Mouse (Mus musculus) spleen, postnatal 10 days (tissue): ENCODE data around the gene Sppl2b.
A peak's percentile ranks its signal among the peaks of the same experiment; 100 is the strongest.

ENCODE experiments used
- DNase-seq, 2 experiments: peaks; one replicate each; pipeline ENCODE4 v3.0.0; 2021 to 2022; ENCODE audit warnings: low spot score in 2 of 2

Sppl2b gene

DNA sequence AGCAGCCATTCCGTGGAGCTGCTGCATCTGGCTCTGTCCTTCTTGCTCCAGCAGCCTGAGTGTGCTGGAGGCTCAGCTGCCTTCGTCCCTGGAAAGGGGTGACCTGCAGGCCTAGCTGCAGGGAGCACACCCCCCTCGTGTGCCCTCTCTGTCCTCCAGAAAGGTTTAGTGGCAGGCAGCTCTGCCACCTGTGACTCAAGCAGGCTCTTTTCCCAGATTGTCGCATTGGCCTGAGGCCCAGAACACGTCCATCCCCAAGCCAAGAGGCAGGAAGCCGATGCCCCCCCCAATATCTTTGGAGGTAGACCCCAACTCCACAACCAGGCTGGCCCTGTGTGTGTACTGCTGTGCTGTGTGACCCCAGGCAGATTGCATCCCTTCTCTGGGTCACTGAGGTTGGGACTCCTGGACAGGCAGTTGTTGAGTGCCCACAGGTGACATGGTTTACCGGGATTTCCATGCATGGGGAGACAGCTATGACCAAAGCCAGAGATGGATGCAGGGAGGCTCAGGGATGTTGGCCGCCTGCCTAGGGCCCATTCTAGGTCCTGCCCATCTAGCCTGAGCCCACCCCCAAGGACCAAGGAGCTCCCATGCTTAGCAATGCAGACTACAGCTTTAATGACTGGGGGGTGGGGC lies 9.9 kb upstream of the Sppl2b start:
- no peak for DNase-seq

DNA sequence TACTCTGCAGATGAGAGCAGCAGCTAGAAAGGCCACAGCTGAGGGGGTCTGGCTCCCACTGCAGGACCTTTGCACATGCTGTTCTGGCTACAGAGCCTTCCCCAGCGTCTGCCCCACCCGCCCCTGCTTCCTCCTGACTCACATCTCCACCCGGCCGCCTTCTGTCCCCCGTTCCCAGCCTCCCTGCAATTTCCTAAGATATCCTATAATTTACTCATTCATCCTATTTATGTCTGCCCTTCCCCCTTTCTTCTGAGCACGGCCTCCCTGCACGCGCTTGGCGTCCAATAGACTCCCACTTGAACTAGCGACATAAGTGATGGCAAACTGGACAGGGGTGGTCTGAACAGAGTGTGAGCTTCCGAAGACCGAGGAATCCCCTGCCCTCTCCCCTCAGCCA lies 9.3 kb upstream of the Sppl2b start:
- no peak for DNase-seq

DNA sequence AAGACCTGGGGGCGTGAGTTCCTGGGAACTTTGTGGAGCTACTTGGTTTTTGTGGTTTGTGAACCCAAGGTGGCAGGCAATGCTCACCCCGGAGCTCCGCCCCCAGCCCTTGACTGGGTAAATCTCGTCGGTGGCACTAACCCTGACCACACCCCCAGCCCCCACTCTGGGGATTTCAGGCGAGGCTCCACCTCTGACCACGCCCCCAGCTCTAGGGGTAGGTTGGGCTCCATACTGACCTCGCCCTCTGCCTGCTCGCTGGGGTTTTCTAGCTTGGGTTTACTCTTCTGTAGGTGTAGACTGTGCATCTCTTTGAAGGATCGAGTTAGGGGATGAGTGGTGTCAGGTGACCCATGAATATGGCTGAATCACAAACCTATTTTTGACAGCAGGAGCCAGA lies 6.5 kb upstream of the Sppl2b start:
- peak in 1 of 2 experiments; percentile 82 for DNase-seq

- peak; percentile 59 to 73 for DNase-seq
Observed at GRCm38 (mm10) chr10:80855749-80856073, 636 bp downstream of the Sppl2b start.

- DNase-seq = peak; percentile 58 to 60
Observed at GRCm38 (mm10) chr10:80856267-80856666, 1.2 kb downstream of the Sppl2b start.

DNA sequence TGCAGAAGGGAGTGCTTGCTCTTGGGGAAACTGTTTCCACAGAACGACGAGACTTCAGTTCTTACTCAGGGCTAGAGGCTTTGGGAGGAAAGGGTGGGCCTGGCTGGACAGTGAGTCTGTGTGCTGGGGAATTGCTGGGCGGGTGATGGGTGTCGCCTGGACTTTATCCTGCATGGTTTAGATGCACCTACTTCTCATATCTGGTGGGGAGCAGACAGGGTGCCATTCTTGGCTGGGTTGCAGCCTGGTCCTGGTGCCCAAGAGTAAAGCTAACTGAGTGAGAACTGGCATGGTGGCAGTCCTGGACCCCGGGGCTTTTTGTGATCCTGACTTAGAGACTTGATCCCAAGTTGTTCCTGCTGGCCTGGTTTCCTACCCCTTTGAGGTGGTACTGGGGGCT lies 1.8 kb downstream of the Sppl2b start:
- peak; percentile 71 to 82 for DNase-seq

GRCm38 (mm10) chr10:80857386-80857785 lies 2.3 kb downstream of the Sppl2b start:
- peak; percentile 57 to 58 for DNase-seq

DNA sequence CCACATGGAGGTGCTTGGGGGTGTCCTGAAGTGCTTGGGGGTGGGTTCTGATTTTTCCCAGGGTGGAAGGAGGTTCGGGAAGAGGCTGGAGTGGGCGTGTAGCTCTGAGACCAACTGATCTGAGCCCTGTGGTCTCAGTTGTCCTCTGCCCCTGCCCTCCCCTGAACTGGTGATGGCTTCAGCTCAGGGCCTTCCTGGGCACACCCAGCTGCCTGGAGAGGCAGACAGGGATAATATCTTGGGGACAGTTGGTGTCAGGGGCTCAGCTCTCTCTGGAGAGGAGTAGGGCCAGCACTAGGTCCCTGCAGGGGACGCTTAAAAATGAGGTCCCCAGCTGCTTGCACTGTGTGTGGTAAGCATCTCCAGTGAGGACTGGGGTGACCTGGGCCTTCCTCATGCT lies 2.8 kb downstream of the Sppl2b start:
- DNase-seq = peak; percentile 65 to 69

- peak; percentile 76 to 80 for DNase-seq
Observed at GRCm38 (mm10) chr10:80858350-80858935, 3.4 kb downstream of the Sppl2b start.

GRCm38 (mm10) chr10:80862305-80862704 lies 7.2 kb downstream of the Sppl2b start:
- no peak for DNase-seq

DNA sequence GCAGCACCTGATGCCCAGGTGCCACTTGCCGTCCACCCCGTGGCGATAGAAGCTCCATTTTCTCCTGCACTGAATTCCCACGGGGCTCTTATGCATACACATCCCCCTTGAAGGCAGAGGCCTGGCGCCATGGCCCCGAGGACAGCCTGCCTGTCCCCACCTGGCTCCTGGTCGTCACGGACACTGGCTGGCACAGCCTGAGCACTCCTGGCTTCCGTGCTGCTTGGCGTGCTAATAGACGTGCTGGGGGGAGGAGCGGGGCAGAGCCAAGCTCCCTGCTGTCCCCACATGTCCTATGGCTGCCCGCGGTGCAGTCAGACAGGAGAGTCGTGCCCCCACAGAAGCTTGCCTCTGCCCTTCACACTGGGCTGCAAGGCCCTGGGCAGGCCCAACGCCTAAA lies 9.4 kb downstream of the Sppl2b start:
- no peak for DNase-seq

- DNase-seq = peak in 1 of 2 experiments; percentile 19
Observed at GRCm38 (mm10) chr10:80870993-80871392, 15.9 kb downstream of the Sppl2b start.

- peak in 1 of 2 experiments; percentile 22 for DNase-seq
Observed at GRCm38 (mm10) chr10:80871581-80871980, 16.5 kb downstream of the Sppl2b start, which contains the start of gene Tmprss9. Gene Tmprss9 (plus strand): TSS chr10:80871848.

DNA sequence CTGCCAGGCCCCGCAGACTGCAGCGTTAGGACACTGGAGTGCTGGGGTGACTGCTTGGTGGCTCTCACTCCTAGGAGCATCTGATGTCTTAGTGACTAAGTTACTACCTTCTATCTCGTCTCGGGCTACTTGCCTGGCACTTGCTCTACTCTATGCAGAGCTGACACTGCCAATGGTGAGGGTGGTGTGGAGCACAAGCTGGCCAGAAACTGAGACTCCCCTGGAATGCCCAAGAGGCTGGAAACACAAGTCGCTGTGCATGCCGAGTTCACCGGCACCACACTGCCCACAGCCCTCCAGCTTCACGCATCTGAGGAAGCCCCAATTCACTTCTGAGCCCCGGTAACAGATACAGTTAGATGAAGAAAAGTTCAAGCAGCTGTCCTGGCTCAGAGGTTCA lies 19.0 kb downstream of the Sppl2b start:
- no peak for DNase-seq

DNA sequence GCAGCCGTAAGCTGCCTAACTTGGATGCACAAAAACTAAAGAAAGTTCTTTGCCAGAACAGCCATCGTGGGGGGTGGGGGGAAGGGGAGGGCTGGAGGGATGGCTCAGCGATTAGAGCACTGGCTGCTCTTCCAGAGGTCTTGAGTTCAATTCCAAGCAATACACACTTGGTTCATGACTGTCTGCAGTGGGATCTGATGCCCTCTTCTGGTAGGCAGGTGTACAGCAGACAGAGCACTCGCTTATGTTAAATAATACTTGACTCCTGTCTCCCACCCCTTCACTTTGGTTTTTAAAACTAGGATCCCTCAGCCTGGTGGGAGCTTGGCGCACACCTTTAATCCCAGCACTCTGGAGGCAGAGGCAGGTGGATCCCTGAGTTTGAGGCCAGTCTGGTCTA lies 21.0 kb downstream of the Sppl2b start:
- peak; percentile 69 to 84 for DNase-seq

GRCm38 (mm10) chr10:80876594-80876993 lies 21.5 kb downstream of the Sppl2b start:
- no peak for DNase-seq

DNA sequence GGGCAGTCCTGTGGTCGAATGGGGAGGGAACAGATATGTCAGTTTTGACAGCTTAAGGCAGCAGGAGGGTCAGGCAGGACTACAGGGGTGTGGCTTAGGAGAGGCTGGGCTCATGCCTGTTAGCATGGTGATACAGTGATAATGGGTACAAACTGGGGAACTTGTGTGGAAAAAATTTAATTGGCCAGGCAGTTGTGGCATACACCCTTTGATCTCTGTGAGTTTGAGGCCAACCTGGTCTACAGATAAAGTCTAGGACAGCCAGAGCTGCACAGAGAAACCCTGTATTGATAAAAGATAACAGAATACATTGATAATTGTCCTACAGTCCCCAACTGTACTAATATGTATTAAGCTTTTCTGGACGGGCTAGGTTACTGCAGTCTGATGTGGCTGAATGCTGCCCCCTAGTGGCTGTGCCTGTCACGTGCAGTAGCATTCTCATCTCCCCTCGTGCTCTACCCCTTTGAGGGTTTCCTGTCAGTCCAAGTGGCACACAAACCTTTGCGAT lies 25.1 kb downstream of the Sppl2b start:
- DNase-seq = peak; percentile 82 to 90

GRCm38 (mm10) chr10:80880901-80881300 lies 25.8 kb downstream of the Sppl2b start:
- no peak for DNase-seq

DNA sequence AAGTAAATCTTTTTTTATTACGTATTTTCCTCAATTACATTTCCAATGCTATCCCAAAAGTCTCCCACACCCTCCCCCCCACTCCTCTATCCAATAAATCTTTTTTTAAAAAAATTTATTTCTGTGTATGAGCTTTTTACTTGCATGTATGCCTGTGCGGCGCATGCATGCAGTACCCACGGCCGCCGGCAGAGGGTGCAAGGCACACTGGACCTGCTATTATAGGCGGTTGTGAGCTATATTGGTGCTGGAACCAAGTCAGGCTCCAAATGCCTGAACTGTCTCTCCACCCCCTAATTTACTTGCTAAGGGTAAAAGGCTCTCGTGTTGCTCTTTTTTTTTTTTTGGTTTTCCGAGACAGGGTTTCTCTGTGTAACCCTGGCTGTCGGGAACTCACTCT lies 26.2 kb downstream of the Sppl2b start:
- peak; percentile 91 to 92 for DNase-seq

DNA sequence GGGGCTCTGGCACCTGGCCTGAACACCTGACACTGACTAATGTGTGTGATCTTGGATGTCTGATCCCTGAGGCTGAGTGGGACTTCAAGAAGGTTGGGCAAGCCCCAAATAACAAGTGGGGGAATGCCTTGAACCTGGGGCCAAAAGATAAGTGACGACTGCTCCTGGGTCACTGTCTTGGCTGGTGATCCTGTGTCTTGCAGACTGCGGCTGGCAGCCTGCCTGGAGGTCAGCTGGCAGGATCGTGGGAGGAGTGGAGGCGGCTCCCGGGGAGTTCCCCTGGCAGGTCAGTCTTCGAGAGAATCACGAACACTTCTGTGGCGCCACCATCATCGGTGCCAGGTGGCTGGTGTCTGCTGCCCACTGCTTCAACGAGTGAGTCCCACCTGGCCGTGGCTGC lies 32.1 kb downstream of the Sppl2b start:
- no peak for DNase-seq

DNA sequence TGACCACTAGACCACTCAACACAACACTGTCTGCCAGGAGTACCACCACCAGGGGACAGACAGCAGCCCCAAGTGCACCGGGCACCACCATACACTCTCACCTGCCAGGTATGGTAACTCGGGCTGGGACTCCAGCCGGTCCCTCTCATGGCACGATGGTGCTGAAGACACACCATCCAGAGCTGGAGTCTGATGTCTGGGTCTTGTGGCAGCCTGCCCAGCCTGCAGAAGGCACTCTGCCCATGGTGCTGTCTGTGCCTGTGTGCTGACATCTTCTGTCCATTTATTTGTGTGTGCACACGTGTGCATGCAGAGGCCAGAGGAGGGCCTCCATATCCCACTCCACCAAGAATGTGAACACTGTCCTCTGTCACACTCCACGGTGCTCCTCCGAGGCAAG lies 40.0 kb downstream of the Sppl2b start:
- DNase-seq = no peak

DNA sequence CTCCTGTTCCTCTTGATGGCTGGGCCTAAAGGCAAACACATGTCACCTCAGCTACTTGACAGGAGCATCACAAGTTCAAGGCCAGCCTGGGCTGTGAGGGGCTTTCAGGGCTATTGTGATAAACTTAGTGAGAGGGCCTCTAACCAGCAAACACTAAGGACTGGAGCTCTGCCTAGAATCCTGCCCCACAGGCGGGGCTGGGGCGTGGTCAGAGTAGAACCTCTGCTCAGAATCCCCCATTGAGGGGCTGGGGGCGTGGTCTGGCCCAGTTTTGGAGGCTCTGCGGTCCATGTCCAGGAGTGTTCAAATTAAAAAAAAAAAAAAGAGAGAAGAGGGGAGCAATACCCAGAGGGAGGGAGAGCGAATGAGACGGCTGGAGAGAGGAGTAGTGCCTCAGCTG lies 40.6 kb downstream of the Sppl2b start:
- no peak for DNase-seq
